Mouse (Mus musculus) embryonic fibroblast, embryonic 13.5 days (primary cell): ENCODE measurements around the gene Car6. TPM values are rescaled to one million over a fixed set of nuclear protein-coding genes. Genes with fewer than 3 reads are reported as not detected.

Experiments used
- H3K27ac ChIP-seq: 2 replicates; pipeline ENCODE4 v1.5.1; 2012; ENCODE audit warnings: low read length, control low read depth, inconsistent platforms; ENCODE audit not compliant: insufficient read depth
- H3K4me1 ChIP-seq: 2 replicates; pipeline ENCODE4 v1.6.1; 2011; ENCODE audit warnings: low read length; ENCODE audit not compliant: control insufficient read depth, insufficient read depth
- H3K4me3 ChIP-seq: 2 replicates; pipeline ENCODE4 v1.5.1; 2011; ENCODE audit warnings: mild to moderate bottlenecking, control low read depth, low read length; ENCODE audit not compliant: insufficient read depth
- CTCF ChIP-seq: IDR thresholded peaks from 2 replicates; pipeline ENCODE4 v1.5.1; 2011; ENCODE audit warnings: mild to moderate bottlenecking, control low read depth, low read length, moderate library complexity, borderline replicate concordance; ENCODE audit not compliant: insufficient read depth
- POLR2A ChIP-seq: IDR thresholded peaks from 2 replicates; pipeline ENCODE4 v1.6.1; 2011; ENCODE audit warnings: low read depth, mild to moderate bottlenecking, control low read depth, low read length, moderate library complexity
- polyA plus RNA-seq: library from polyadenylated mRNA; stranded (reverse); fragments of >200 nt; gene quantifications from 2 replicates; pipeline ENCODE4 v1.2.4, GENCODE M21; 2011; ENCODE audit warnings: low read depth; ENCODE audit not compliant: missing spikeins, insufficient read length

Car6 gene
- polyA plus RNA-seq, 1 experiment, result 7.0 TPM

DNA sequence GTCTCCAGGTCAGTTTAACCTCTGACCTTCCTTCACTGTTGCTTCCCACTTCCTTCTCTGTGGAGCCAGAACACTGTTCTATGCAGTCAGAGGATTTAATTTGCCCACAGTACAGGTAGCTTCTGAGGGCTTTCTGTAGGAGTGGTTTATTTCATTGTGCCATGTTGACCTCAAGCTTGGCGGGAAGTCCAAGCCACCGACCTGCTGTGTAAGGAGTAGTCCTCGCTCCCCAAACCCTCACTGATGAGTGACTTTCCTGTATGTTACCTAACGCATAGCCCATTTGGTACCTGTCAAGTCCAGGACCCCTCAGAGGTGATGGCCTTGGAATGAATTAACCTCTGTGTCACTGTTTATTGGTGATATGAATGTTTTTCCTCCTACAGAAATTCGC lies 38.0 kb upstream of the Car6 start:
- Histone ChIP-seq H3K4me1 (peaks cover 16% of the 10 kb centered on the region), H3K27ac (peak overlapping the region; percentile 89), H3K4me3 (peak overlapping the region; percentile 85)
- no peak for TF ChIP-seq POLR2A
- no peak for TF ChIP-seq CTCF

DNA sequence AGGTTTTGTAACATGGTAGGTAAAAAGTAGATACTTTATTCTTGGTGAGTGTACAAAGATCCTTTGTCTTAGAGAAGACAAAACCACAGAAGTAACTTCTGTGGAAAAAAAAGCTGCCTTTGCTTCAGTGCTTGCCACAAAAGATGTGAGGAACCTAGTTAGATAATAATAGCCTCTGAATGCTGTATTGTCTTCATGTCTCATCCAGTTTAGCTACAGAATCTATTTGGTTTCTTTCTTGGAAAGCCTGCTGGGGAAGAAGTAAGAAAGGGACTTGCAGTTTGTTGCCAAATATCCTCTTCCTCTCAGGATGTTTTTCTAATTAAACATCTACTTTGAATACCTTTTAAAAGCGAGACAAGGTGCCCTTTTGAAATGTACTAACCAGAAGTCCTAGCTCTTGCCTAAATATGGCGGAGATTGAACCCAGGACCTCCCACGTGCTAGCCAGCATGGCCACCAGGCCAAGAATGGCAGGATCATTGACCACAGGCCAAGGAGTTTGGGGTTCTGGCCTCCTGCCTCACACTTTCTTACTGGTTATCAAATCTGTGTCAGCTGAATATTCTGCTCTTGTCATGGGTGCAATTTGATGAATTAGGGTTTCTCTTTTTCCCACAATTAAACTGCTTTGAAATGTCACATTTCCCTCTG lies 37.4 kb upstream of the Car6 start:
- TF ChIP-seq CTCF, result no peak
- TF ChIP-seq POLR2A, result no peak; the same call in 1 of the 2 replicates
- Histone ChIP-seq H3K4me3 (peak overlapping the region; percentile 85), H3K27ac (peak overlapping the region; percentile 89), H3K4me1 (peaks cover 16% of the 10 kb centered on the region)

- TF ChIP-seq CTCF (no peak), POLR2A (peak; percentile 10; the same call in 1 of the 2 replicates)
- Histone ChIP-seq H3K27ac (peak overlapping the region; percentile 89), H3K4me1 (peaks cover 12% of the 10 kb centered on the region), H3K4me3 (peak overlapping the region; percentile 85)
Measured at GRCm38 (mm10) chr4:150237636-150238361, 36.7 kb upstream of the Car6 start.

DNA sequence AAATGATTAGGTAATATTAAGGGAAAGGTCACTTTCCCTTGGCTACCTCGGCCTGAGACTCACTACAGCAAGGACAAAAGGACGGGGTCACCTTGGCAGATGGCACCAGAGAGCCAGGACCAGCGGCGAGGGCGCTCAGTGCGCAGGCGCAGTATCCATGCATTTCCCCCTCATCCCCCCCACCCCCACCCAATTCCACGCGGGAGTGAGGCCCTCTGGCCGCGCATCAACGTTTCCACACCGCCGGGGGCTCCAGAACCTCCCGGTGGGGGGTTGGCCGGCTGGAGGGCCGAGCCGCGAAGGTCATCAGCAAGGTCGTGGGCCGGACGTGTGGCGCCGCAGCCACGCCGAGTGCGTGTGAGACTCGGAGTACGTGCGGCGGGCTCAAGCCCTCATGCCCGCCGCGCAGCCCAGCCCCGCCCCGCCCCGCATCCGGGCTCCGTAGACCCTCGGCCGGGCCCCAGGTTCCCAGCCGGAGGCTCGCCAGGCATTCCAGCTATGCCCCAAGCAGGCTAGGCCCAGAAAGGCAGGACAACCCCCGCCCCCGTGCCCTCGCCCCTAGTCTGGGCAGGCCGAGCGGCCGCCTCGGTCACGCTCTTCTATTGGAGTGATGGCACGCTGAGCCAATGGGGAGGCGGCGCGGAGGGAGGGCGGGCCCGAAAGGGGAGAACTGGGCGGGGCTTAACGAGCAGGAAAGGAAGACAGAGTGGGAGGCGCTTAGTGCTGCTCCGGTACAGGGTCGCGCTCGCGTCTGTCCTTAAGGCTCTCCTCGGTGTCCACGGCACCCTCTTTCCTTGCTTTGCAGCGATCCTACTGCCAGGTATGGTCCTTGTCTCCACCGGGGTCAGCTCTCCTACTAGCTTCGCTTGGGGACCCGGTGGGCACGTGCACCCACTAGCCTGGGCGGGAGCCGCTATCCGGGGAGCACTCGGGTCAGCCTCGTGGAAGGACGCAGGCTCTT lies 35.7 kb upstream of the Car6 start, which contains the start of gene Eno1:
Eno1 (plus strand) TSS at position 201 of the 961 bp plus-strand sequence.
- H3K27ac ChIP-seq, result peak within 1 kb of the TSS; percentile 89
- H3K4me1 ChIP-seq, result peaks cover 8% of the 10 kb centered on the region
- peak within 1 kb of the TSS; percentile 85 for H3K4me3 ChIP-seq
- TF ChIP-seq POLR2A (peak; percentile 98), CTCF (no peak)

GRCm38 (mm10) chr4:150236031-150236430 lies 34.9 kb upstream of the Car6 start:
- Histone ChIP-seq H3K4me3 (peak overlapping the region; percentile 40), H3K27ac (peak overlapping the region; percentile 74), H3K4me1 (0 out of 2 replicates have a peak, but pooled peaks cover under 1% of the 10 kb centered on the region)
- no peak for TF ChIP-seq POLR2A
- no peak for TF ChIP-seq CTCF

DNA sequence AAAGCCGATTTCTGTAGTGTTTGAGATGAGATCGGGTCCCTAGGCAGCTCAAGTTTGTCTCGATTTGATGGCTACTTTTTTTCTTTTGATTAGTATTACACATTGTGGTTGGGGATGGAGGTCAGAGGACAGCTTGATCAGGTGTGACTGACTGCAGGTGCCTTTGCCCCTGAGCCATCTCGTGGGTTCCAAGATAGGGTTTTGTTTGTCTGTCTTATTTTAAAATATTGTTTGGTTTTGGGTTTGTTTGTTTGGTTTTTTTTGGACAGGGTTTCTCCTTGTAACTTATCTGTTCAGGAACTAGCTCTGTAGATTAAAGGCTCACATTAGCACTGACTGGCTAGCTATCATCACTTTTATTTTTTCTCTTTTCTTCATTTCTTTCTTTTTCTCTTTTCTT lies 34.5 kb upstream of the Car6 start:
- Histone ChIP-seq H3K4me3 (no peak overlapping the region), H3K4me1 (no peaks in the 10 kb centered on the region), H3K27ac (no peak overlapping the region)
- TF ChIP-seq CTCF (no peak), POLR2A (no peak)

- Histone ChIP-seq H3K27ac (peak overlapping the region; percentile 62), H3K4me1 (no peaks in the 10 kb centered on the region), H3K4me3 (no peak overlapping the region)
- TF ChIP-seq CTCF (no peak), POLR2A (no peak)
Measured at GRCm38 (mm10) chr4:150234599-150235327, 33.6 kb upstream of the Car6 start.

- no peak overlapping the region for H3K4me3 ChIP-seq
- H3K27ac ChIP-seq, result no peak overlapping the region
- H3K4me1 ChIP-seq, result no peaks in the 10 kb centered on the region
- TF ChIP-seq CTCF, result no peak
- no peak for TF ChIP-seq POLR2A
Measured at GRCm38 (mm10) chr4:150231871-150232270, 30.7 kb upstream of the Car6 start.
